Mouse (Mus musculus): Measurements from ENCODE around the gene Gm45808.

The Gm45808 gene

GRCm38 (mm10) chr7:45447325-45447990 is 39.2 kb downstream of the Gm45808 start:
- DNase-seq (ENCODE audit: low spot score) = peak; percentile 33

DNA sequence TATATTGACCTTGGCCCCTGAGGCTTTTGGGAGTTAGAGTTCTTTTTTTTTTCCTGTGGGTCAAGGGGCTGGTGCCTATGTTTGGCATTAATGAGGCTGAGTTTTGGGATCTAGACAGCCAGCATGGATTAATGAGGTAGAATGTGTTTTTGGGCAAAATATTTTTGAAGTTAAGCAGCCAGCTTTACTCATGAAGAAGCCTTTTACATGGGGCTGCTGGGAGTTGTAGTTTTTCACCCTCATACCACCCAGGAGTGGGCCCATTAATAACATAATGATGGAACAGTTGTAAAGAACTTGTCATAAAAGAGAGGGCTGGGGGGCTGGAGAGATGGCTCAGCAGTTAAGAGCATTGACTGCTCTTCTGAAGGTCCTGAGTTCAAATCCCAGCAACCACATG is 40.0 kb downstream of the Gm45808 start:
- no peak for DNase-seq (ENCODE audit: low spot score)

DNA sequence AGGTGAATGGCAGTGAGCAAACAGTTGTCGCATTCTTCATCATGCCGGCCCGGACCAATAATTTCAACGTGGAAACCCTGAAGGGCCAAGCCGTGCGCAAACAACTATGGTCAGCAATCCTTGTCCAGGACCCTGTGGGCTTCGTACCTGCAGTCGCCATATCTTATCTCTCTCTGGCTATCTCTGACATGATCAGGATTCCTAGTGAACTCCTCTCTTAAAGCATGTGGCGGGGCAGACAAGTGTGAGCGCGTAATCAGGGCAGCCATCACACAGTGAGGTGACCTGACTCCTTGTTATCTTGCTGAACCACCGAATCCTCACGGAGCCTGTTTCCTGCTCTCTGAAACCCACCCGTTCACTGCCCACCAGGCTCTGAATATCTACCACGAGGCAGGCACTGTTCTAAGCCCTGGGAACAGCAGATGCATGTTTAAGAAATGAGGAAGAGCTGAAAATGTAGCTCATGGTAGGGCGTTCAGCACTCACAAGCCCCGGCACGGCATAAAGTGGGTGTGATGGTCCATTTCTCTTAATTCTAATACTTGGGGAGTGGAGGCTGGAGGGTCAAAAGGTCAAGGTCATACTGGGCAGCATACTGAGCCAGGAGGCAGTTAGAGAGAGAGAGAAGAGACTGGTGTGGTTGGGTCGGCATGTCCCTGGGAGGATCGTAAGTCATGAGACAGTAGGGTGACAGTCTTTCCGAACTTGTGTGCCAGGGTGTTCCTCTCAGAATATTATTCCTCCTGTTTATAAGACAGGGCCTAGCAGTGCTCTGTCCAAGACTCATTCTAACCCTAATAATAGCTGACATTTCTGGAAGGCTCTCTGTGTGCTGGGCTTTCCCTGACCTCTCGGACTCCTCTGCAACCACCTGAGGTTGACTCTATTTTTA is 42.8 kb downstream of the Gm45808 start:
- no peak for DNase-seq (ENCODE audit: low spot score)

DNA sequence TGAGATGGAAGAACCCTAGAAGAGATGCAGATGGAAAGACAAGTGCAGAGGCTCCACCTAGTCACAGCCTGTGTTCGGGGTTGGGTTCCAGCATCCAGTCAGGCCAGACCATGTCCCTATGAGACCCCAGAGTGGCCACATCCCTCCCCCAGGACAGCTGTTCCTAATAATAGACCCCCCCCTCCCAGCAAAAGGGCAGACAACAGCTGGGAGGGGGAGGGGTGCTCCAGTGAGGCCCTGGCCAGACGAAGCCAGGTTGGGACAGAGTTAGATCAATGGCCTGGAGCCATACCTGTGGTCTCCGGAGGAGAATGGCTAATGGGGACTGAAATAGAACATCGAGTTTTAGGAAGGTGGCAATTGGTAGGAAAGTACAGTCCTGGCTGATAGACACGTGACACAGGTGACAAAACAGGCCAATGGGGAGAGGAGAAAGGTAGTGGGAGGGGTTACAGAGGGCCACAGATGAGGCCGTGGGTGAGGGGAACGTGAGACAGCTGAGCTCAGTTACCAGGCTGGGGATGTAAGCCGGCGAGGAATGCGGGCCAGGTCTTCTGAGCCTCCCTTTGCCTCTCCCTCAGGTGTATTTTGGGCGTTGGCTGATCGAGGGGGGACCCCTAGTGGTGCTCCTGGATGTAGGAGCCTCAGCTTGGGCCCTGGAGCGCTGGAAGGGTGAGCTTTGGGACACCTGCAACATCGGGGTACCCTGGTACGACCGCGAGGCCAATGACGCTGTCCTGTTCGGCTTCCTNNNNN is 48.9 kb downstream of the Gm45808 start, which contains the start of gene Ruvbl2:
Ruvbl2 (minus strand) TSS at position 576 of the 756 bp plus-strand sequence.
- no peak for DNase-seq (ENCODE audit: low spot score)

- no peak for DNase-seq (ENCODE audit: low spot score)
Measured at GRCm38 (mm10) chr7:45437046-45437445, 49.6 kb downstream of the Gm45808 start.

DNA sequence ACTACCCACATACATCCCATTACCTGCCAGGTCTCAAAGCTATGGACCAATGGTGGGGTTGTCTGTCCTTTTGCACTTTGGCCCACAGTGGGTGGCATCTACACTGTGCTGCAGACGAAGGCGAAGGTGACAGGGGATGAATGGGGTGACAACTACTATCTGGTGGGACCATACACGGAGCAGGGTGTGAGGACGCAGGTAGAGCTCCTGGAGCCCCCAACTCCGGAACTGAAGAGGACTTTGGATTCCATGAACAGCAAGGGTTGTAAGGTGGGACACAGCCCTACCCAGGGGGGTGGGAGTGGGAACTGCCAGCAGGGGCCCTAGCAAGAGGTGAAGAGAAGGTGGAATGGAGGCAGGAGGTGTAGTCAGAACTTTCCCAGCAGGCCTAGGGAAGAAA is 50.2 kb downstream of the Gm45808 start:
- DNase-seq (ENCODE audit: low spot score) = no peak

DNA sequence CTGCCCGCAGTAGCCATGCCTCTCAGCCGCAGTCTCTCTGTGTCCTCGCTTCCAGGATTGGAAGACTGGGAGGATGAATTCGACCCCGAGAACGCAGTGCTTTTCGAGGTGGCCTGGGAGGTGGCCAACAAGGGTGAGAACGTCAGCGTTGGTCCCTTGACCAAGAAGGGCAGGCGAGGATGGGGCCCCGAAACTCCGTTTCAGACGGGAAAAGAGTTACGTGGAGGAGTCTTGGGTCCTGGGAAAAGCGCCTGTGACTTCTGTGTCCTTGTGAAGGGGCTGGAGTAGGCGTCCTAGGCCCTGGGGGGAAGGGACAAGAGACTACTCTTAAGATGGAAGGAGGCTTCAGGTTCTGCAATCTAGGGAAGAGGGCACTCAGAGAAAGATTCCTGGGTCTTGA is 51.6 kb downstream of the Gm45808 start:
- DNase-seq (ENCODE audit: low spot score) = peak; percentile 54

DNA sequence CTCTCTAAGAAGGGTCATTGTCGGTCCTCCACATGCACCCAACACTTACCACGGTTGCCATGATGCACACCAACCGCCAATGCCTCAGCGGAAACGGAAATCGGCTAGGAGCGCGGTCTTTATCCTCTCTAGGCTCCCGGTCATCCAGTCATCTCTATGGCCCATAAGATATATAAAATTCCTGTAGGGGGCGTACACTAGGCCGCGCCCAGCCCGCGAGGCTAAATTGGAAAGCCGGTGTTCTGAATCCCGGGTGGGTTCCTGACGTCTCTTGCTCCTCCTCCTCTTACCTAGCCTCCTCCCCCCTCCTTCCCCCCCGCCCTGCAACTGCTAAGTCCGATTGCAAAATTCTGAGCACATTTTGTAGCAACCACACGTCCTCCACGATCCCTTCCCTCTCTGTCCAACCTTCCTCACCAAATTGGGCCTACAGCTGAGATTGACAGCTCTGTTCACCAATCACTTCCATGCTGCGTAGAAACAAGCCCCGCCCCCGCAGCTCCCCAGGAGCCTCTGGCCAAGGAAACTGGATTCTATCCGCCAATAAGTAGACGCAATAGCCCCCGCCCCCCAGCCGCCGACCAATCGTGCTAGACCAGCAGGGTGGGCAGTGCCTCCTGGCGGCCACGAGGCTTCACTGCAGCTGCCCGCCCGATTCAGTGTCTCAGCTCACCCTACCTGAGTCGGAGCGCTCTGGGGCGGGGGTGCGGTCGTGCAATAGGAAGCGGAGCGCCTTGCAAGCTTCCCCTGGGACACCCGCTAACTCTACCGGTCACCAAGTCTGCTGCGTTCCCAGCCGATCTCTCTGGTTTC is 52.2 kb downstream of the Gm45808 start, which contains the start of gene Gys1:
Gys1 (plus strand) TSS at position 642 of the 813 bp plus-strand sequence.
- DNase-seq (ENCODE audit: low spot score) = peak; percentile 99

- DNase-seq (ENCODE audit: low spot score) = no peak
Measured at GRCm38 (mm10) chr7:45433835-45434202, 52.8 kb downstream of the Gm45808 start.

- DNase-seq (ENCODE audit: low spot score) = no peak
Measured at GRCm38 (mm10) chr7:45426556-45426955, 60.1 kb downstream of the Gm45808 start.

GRCm38 (mm10) chr7:45421194-45421593 is 65.4 kb downstream of the Gm45808 start:
- DNase-seq (ENCODE audit: low spot score) = no peak

DNA sequence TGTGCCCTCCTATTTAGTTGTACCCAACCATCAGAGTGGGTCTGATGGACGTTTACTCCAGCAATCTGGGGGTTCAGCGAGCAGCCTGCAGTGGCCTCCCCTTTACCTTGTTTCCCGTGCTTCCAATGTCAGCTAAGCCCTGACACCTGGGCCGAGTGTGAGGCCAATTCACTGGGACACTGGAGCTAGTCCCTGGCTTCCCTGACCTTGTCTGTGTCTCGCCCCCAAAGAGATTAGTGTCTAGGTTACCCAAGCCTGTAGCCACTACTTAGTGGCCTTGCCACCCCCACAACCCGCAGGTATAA is 66.0 kb downstream of the Gm45808 start, which contains the start of gene Lhb:
Lhb (plus strand) TSS at position 206 of the 305 bp plus-strand sequence.
- no peak for DNase-seq (ENCODE audit: low spot score)

DNA sequence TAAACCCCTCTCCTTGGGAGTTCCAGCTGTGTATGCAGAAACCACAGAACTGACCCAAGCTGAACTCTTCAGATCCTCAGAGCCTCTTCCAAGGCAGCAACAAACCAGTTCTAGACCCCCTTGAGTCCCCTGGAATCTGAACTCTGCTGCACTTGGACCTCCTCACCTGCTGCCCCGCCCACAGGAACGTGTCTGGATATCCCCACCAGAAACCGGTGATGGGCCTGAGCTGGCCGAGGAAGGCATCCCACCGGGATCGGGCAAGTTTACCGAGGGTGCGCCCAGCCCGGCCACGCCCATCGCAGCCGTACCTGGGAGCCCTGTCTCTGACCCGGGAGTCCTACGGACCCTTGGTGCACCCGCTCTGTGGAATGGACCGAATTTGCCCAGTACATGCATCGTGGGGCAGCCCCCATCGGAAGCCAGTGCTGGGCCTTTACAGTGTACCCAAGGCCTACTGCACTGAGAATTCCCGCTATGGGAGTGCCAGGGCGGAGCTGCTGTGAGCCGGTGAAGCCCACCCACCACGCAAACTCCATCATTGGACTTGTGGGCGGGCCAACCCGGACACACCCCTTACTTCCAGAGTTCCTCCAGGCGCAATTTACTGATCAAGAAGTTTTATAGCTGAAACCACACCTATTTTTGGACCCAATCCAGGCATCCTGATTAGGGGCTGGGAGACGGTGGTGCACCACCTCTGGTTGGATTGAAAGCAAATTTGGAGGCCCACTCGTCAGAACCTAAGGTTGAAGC is 66.6 kb downstream of the Gm45808 start:
- DNase-seq (ENCODE audit: low spot score) = no peak

- DNase-seq (ENCODE audit: low spot score) = no peak
Measured at GRCm38 (mm10) chr7:45417962-45418492, 68.6 kb downstream of the Gm45808 start.

Measured in adipocyte (in vitro differentiated cells).